31 mouse cellular contexts compared by ENCODE assay signal in the genomic region with DNA sequence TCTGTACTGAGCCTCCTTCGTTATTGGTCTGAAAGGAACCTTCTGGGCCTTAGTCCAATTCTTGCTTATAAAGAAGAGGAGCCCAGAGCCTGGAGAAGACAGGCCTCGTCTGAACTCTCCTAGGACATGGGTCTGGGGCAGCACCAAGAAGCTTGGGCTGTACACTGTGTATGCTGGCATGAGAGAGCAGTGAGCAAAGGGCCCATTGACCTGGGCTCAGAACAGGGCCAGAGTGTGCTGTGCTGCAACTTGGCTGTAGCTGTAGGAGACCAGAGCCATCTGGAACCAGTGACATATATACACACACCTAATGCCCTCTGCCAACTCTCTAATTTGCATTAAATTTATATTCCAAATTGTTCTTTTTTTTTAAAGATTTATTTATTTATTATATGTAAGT.
DNase-seq lines count a peak whose midpoint lies in the region; ATAC-seq and TF ChIP-seq lines count a peak whose summit lies in the region.
"Had no signal": no experiment of that assay in that cellular context is flagged by ENCODE, and none has a peak within 500 bp of the region (broad histone marks: within the 10 kb centered on the region; RNA-seq: fewer than 3 reads in every experiment).

No protein-coding gene starts in this region.

- H3K9me3 ChIP-seq in forebrain, postnatal 0 days (ENCODE audit: low read length) = no peaks in the 10 kb centered on the region
- no peaks in the 10 kb centered on the region for H3K9me3 ChIP-seq in forebrain, embryonic 10.5 days
- no peaks in the 10 kb centered on the region for H3K9me3 ChIP-seq in hindbrain, embryonic 16.5 days (ENCODE audit: control insufficient read depth, low read length)
- no peaks in the 10 kb centered on the region for H3K9me3 ChIP-seq in hindbrain, embryonic 11.5 days (ENCODE audit: control insufficient read depth, low read length)
- H3K9me3 ChIP-seq in lung, postnatal 0 days (ENCODE audit: low read length) = no peaks in the 10 kb centered on the region
- H3K9me3 ChIP-seq: embryonic facial prominence, embryonic 12.5 days; hindbrain, embryonic 10.5 days; limb, embryonic 12.5 days; megakaryocyte, embryonic 14.5 days; midbrain, embryonic 12.5 days; neural tube, embryonic 12.5 days; stomach, embryonic 15.5 days had no signal

- peak; percentile 30; the same call in 1 of the 2 replicates for ATAC-seq in forebrain, postnatal 0 days
- ATAC-seq in hindbrain, embryonic 16.5 days = 0 out of 2 replicates have a peak, but pooled peaks have one; percentile 21
- no peak for ATAC-seq in hindbrain, embryonic 11.5 days (ENCODE audit: low FRiP score)
- peak; percentile 70 for ATAC-seq in lung, postnatal 0 days
- ATAC-seq: activated CD4-positive, CD25-positive, alpha-beta regulatory T cell, adult 4 months; intestine, postnatal 0 days had no signal

- 41% methylated on average over 2 of the region's 2 CpGs for WGBS in forebrain, postnatal 0 days
- 90% methylated on average over 2 of the region's 2 CpGs for WGBS in forebrain, embryonic 10.5 days
- 66% methylated on average over 2 of the region's 2 CpGs for WGBS in hindbrain, embryonic 16.5 days
- 82% methylated on average over 2 of the region's 2 CpGs for WGBS in hindbrain, embryonic 11.5 days
- 69% methylated on average over 2 of the region's 2 CpGs for WGBS in lung, postnatal 0 days
- 52% methylated on average over 2 of the region's 2 CpGs for WGBS in lung, adult 2 months

- H3K4me2 ChIP-seq in forebrain, postnatal 0 days (ENCODE audit: low read depth) = no peak overlapping the region
- H3K4me2 ChIP-seq in hindbrain, embryonic 16.5 days (ENCODE audit: low read length) = no peak overlapping the region
- no peak overlapping the region for H3K4me2 ChIP-seq in hindbrain, embryonic 11.5 days (replicated peaks; ENCODE audit: low read depth, low read length)
- no peak overlapping the region for H3K4me2 ChIP-seq in lung, postnatal 0 days (replicated peaks; ENCODE audit: low read depth, low read length)
- H3K4me2 ChIP-seq: embryonic facial prominence, embryonic 12.5 days; heart, embryonic 11.5 days; limb, embryonic 12.5 days; liver, embryonic 11.5 days; midbrain, embryonic 12.5 days; neural tube, embryonic 12.5 days; stomach, embryonic 15.5 days had no signal

- H3K9ac ChIP-seq in forebrain, postnatal 0 days = no peak overlapping the region
- H3K9ac ChIP-seq in hindbrain, embryonic 16.5 days (ENCODE audit: low read depth, low read length) = no peak overlapping the region
- no peak overlapping the region for H3K9ac ChIP-seq in hindbrain, embryonic 11.5 days (ENCODE audit: low read depth, low read length)
- no peak overlapping the region for H3K9ac ChIP-seq in lung, postnatal 0 days (replicated peaks; ENCODE audit: low read depth)
- H3K9ac ChIP-seq: embryonic facial prominence, embryonic 12.5 days; limb, embryonic 12.5 days; midbrain, embryonic 12.5 days; neural tube, embryonic 12.5 days; stomach, embryonic 15.5 days had no signal

- no peak overlapping the region for H3K27ac ChIP-seq in forebrain, postnatal 0 days (ENCODE audit: low read depth, low read length)
- no peak overlapping the region for H3K27ac ChIP-seq in forebrain, embryonic 10.5 days
- H3K27ac ChIP-seq in hindbrain, embryonic 16.5 days (ENCODE audit: low read depth, low read length) = no peak overlapping the region
- no peak overlapping the region for H3K27ac ChIP-seq in hindbrain, embryonic 11.5 days (ENCODE audit: low read depth, low read length)
- H3K27ac ChIP-seq in lung, postnatal 0 days (ENCODE audit: low read length) = peak overlapping the region; percentile 20; the same call in 1 of the 2 replicates
- H3K27ac ChIP-seq: embryonic facial prominence, embryonic 12.5 days; hindbrain, embryonic 10.5 days; limb, embryonic 12.5 days; midbrain, embryonic 12.5 days; neural tube, embryonic 12.5 days; stomach, embryonic 15.5 days had no signal

- TF ChIP-seq EP300 in lung, postnatal 0 days (IDR thresholded peaks at IDR 0.05) = peak; percentile 50

- TF ChIP-seq CTCF in forebrain, postnatal 0 days (IDR thresholded peaks at IDR 0.05; ENCODE audit: low read depth) = no peak
- TF ChIP-seq CTCF in lung, postnatal 0 days (IDR thresholded peaks at IDR 0.05) = no peak
- no peak for TF ChIP-seq CTCF in lung, adult 2 months (IDR thresholded peaks at IDR 0.05; ENCODE audit: insufficient read depth, low read length)

- no peak for TF ChIP-seq POLR2A in lung, adult 2 months (IDR thresholded peaks at IDR 0.05; ENCODE audit: borderline replicate concordance, extremely low read depth, low read depth, low read length)

- H3K4me1 ChIP-seq in forebrain, postnatal 0 days (ENCODE audit: insufficient read depth) = no peaks in the 10 kb centered on the region
- peaks cover 29% of the 10 kb centered on the region for H3K4me1 ChIP-seq in forebrain, embryonic 10.5 days
- peaks cover 3% of the 10 kb centered on the region; the same call in 1 of the 2 replicates for H3K4me1 ChIP-seq in hindbrain, embryonic 16.5 days (ENCODE audit: control insufficient read depth, insufficient read depth, low read depth, low read length)
- H3K4me1 ChIP-seq in hindbrain, embryonic 11.5 days (replicated peaks; ENCODE audit: control insufficient read depth, insufficient read depth, low read length) = no peaks in the 10 kb centered on the region; the same call in 1 of the 2 replicates
- peaks cover 10% of the 10 kb centered on the region for H3K4me1 ChIP-seq in lung, postnatal 0 days (ENCODE audit: insufficient read depth, low read depth, low read length)
- H3K4me1 ChIP-seq in lung, adult 2 months (ENCODE audit: control insufficient read depth, insufficient read depth, low read length) = no peaks in the 10 kb centered on the region; the same call in 1 of the 2 replicates
- H3K4me1 ChIP-seq: megakaryocyte, embryonic 14.5 days had no signal

- no peaks in the 10 kb centered on the region for H3K27me3 ChIP-seq in forebrain, postnatal 0 days (ENCODE audit: insufficient read depth, low read length)
- H3K27me3 ChIP-seq in forebrain, embryonic 10.5 days (ENCODE audit: poor library complexity, severe bottlenecking) = peaks cover 11% of the 10 kb centered on the region
- no peaks in the 10 kb centered on the region for H3K27me3 ChIP-seq in hindbrain, embryonic 16.5 days (replicated peaks; ENCODE audit: control insufficient read depth, insufficient read depth, low read length)
- no peaks in the 10 kb centered on the region for H3K27me3 ChIP-seq in hindbrain, embryonic 11.5 days (ENCODE audit: control insufficient read depth, insufficient read depth, low read length)
- no peaks in the 10 kb centered on the region for H3K27me3 ChIP-seq in lung, postnatal 0 days (replicated peaks; ENCODE audit: insufficient read depth, low read length)
- H3K27me3 ChIP-seq: CH12.LX; limb, embryonic 12.5 days; megakaryocyte, embryonic 14.5 days; midbrain, embryonic 12.5 days; neural tube, embryonic 12.5 days; stomach, embryonic 15.5 days had no signal

- no peaks in the 10 kb centered on the region for H3K36me3 ChIP-seq in forebrain, postnatal 0 days (ENCODE audit: insufficient read depth)
- H3K36me3 ChIP-seq in forebrain, embryonic 10.5 days (replicated peaks) = no peaks in the 10 kb centered on the region
- H3K36me3 ChIP-seq in hindbrain, embryonic 16.5 days (ENCODE audit: control insufficient read depth, insufficient read depth, low read length) = no peaks in the 10 kb centered on the region
- no peaks in the 10 kb centered on the region for H3K36me3 ChIP-seq in hindbrain, embryonic 11.5 days (ENCODE audit: control insufficient read depth, insufficient read depth, low read length)
- no peaks in the 10 kb centered on the region for H3K36me3 ChIP-seq in lung, postnatal 0 days (ENCODE audit: insufficient read depth, low read length)
- H3K36me3 ChIP-seq: embryonic facial prominence, embryonic 12.5 days; hindbrain, embryonic 10.5 days; limb, embryonic 12.5 days; midbrain, embryonic 12.5 days; neural tube, embryonic 12.5 days; stomach, embryonic 15.5 days had no signal

- DNase-seq in adrenal gland, postnatal 10 days = peak; percentile 28
- no peak for DNase-seq in adrenal gland, adult 18-20 months (ENCODE audit: low spot score in 2 of 2)
- no peak for DNase-seq in forebrain, postnatal 0 days
- no peak for DNase-seq in forebrain, embryonic 10.5 days (ENCODE audit: extremely low spot score, low spot score)
- DNase-seq in hindbrain, embryonic 11.5 days (ENCODE audit: low spot score) = no peak
- peak; percentile 32 for DNase-seq in lung, postnatal 0 days (ENCODE audit: low spot score)
- no peak for DNase-seq in lung, adult 2 months
- DNase-seq: adrenal gland, postnatal 14 days; embryo, embryonic 11 days; gastrocnemius, postnatal 25 days; heart, adult 18-20 months; heart, postnatal 10 days; kidney, postnatal 25 days; lung, postnatal 4 days; right cerebral cortex, postnatal 14 days; thymus, adult 18-20 months; thymus, postnatal 25 days had no signal

- no peak overlapping the region for H3K4me3 ChIP-seq in forebrain, postnatal 0 days (ENCODE audit: low read depth, low read length)
- H3K4me3 ChIP-seq in forebrain, embryonic 10.5 days = no peak overlapping the region
- no peak overlapping the region for H3K4me3 ChIP-seq in hindbrain, embryonic 16.5 days (ENCODE audit: low read length)
- no peak overlapping the region for H3K4me3 ChIP-seq in hindbrain, embryonic 11.5 days (ENCODE audit: low read depth, low read length)
- H3K4me3 ChIP-seq in lung, postnatal 0 days (ENCODE audit: low read depth, low read length) = no peak overlapping the region
- H3K4me3 ChIP-seq in lung, adult 2 months (replicated peaks; ENCODE audit: extremely low read depth, low read depth, low read length) = no peak overlapping the region
- H3K4me3 ChIP-seq: embryonic facial prominence, embryonic 12.5 days; hindbrain, embryonic 10.5 days; limb, embryonic 12.5 days; megakaryocyte, embryonic 14.5 days; midbrain, embryonic 12.5 days; myocyte; neural tube, embryonic 12.5 days; stomach, embryonic 15.5 days had no signal

Comparison
In these comparisons a context has a peak if more than half of its experiments do, and no peak if none do; other contexts are left out.
1. DNase-seq: peak in adrenal gland, postnatal 10 days (single experiment) and lung, postnatal 0 days (single experiment); none in adrenal gland, adult 18-20 months (0 of 2), forebrain, postnatal 0 days (single experiment), forebrain, embryonic 10.5 days (single experiment), hindbrain, embryonic 11.5 days (single experiment) and lung, adult 2 months (single experiment).